Mouse (Mus musculus) erythroblast, embryonic 14.5 days (primary cell): ENCODE results near the gene Podxl2.

Experiments
- GATA1 ChIP-seq: IDR thresholded peaks from 2 replicates; pipeline ENCODE4 v1.6.1; 2012; ENCODE audit warnings: low read length, inconsistent platforms, mixed read lengths
- TAL1 ChIP-seq: IDR thresholded peaks from 3 replicates; pipeline ENCODE4 v1.6.1; 2012; ENCODE audit warnings: low read length, inconsistent platforms, mixed read lengths

DNA sequence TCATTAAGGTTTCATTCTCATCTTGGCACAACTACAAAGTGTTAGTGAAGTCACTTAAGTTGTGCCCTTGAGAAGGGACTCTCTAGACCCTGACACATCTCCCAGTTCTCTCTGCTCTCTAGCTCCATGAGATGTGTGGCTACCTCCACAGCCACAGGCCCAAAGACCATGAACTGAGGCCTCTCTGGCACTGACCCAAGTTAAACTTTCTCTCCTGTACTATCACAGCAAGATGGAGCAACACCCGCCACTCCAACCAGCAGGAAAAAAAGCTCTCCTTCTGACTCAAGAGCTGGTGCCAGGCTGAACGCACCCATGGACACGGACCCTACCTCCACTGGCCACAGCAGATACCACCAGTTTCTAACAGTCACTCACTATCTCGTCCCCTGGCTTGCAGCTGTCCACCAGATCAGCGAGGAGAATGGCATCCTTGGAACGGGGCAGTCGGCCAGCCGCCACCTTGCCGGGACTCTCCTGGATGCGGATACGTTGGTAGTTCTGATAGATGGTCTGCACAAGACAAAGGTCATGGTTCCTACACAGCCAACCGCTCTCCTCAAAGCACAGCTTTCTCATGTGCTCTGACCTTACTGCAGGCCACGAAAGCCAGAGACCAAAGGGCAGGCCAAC is 14.7 kb upstream of the Podxl2 start:
- TF ChIP-seq GATA1 (no peak), TAL1 (no peak)
